Mouse (Mus musculus): ENCODE measurements around the gene Olfr1320.

GRCm38 (mm10) chrX:49627566-49627965 lies 44.6 kb upstream of the Olfr1320 start:
- TF ChIP-seq CTCF (IDR thresholded peaks at IDR 0.05; ENCODE audit: low read depth, low read length) (no peak), POLR2A (IDR thresholded peaks at IDR 0.05; ENCODE audit: insufficient read depth, low read length) (no peak), EP300 (IDR thresholded peaks at IDR 0.05; ENCODE audit: insufficient read depth, low read depth, low read length) (no peak)
